Mouse (Mus musculus) cerebellum, adult 9-10 months (tissue): ENCODE measurements around the gene AU021092.

ENCODE experiments used
- DNase-seq: peaks from one replicate; pipeline ENCODE4 v3.0.0; 2022

Gene AU021092

GRCm38 (mm10) chr16:5210365-5210764 is 11.7 kb downstream of the AU021092 start:
- DNase-seq, result no peak

GRCm38 (mm10) chr16:5206051-5206450 is 16.0 kb downstream of the AU021092 start:
- no peak for DNase-seq

GRCm38 (mm10) chr16:5205431-5205970 is 16.6 kb downstream of the AU021092 start:
- no peak for DNase-seq

- peak; percentile 85 for DNase-seq
Measured at GRCm38 (mm10) chr16:5203668-5204433, 18.2 kb downstream of the AU021092 start, which contains the start of gene Nagpa. Gene Nagpa, minus strand, starts transcription at chr16:5204012.

GRCm38 (mm10) chr16:5203200-5203599 is 18.9 kb downstream of the AU021092 start:
- no peak for DNase-seq

GRCm38 (mm10) chr16:5202681-5203080 is 19.4 kb downstream of the AU021092 start:
- DNase-seq, result peak; percentile 54

- peak; percentile 74 for DNase-seq
Measured at GRCm38 (mm10) chr16:5195080-5195479, 27.0 kb downstream of the AU021092 start.

- peak; percentile 83 for DNase-seq
Measured at GRCm38 (mm10) chr16:5186234-5186633, 35.9 kb downstream of the AU021092 start.

- DNase-seq, result no peak
Measured at GRCm38 (mm10) chr16:5185691-5186090, 36.4 kb downstream of the AU021092 start.

- peak; percentile 63 for DNase-seq
Measured at GRCm38 (mm10) chr16:5184956-5185355, 37.1 kb downstream of the AU021092 start.

GRCm38 (mm10) chr16:5184101-5184500 is 38.0 kb downstream of the AU021092 start:
- DNase-seq, result no peak

- DNase-seq, result peak; percentile 62
Measured at GRCm38 (mm10) chr16:5183310-5183975, 38.7 kb downstream of the AU021092 start.

- no peak for DNase-seq
Measured at GRCm38 (mm10) chr16:5172636-5173035, 49.5 kb downstream of the AU021092 start.

GRCm38 (mm10) chr16:5168829-5169228 is 53.3 kb downstream of the AU021092 start:
- no peak for DNase-seq

- no peak for DNase-seq
Measured at GRCm38 (mm10) chr16:5168038-5168437, 54.1 kb downstream of the AU021092 start.

- no peak for DNase-seq
Measured at GRCm38 (mm10) chr16:5164327-5164726, 57.8 kb downstream of the AU021092 start.
